Mouse (Mus musculus) MEL (cell line): ENCODE measurements around the gene Pmf1. TPM values are rescaled to one million over a fixed set of nuclear protein-coding genes. Genes with fewer than 3 reads are reported as not detected.
"Not testable (repeated sequence)": the region's sequence is repeated elsewhere in the genome, so short reads cannot be mapped to it uniquely, and the experiment has no call there.

Experiments used
- DNase-seq: peaks from one replicate; pipeline ENCODE4 v3.0.0; 2011; ENCODE audit warnings: low read depth, low spot score
- H3K27ac ChIP-seq: 2 replicates; pipeline ENCODE4 v1.5.1; 2012; ENCODE audit warnings: low read depth, mild to moderate bottlenecking, control low read depth, low read length, moderate library complexity; ENCODE audit not compliant: control insufficient read depth
- H3K27me3 ChIP-seq, 2 experiments: fragments of 150-350 bp in 1 of 2; sonication (generic) in 1 of 2; 2 replicates each; pipeline ENCODE4 v1.6.1; 2012; ENCODE audit warnings: low read length in 2 of 2, mild to moderate bottlenecking in 2 of 2, improper control_type of control experiment in 1 of 2, moderate library complexity in 1 of 2; ENCODE audit not compliant: insufficient read depth in 2 of 2, control insufficient read depth in 1 of 2
- H3K36me3 ChIP-seq, 2 experiments: 2 replicates each; pipeline ENCODE4 v1.6.1; 2012 to 2014; ENCODE audit warnings: low read length in 2 of 2, improper control_type of control experiment in 1 of 2, inconsistent platforms in 1 of 2, mild to moderate bottlenecking in 1 of 2; ENCODE audit not compliant: insufficient read depth in 2 of 2, control insufficient read depth in 1 of 2
- H3K4me1 ChIP-seq, 2 experiments: fragments of 150-350 bp in 1 of 2; sonication (generic) in 1 of 2; 2 replicates each; pipeline ENCODE4 v1.6.1; 2012; ENCODE audit warnings: low read length in 2 of 2, improper control_type of control experiment in 1 of 2, mild to moderate bottlenecking in 1 of 2; ENCODE audit not compliant: insufficient read depth in 2 of 2, control insufficient read depth in 1 of 2
- H3K4me3 ChIP-seq, 2 experiments: fragments of 150-350 bp in 1 of 2; sonication (generic) in 1 of 2; 2 replicates each; pipeline ENCODE4 v1.5.1; 2012; ENCODE audit warnings: low read depth in 2 of 2, low read length in 2 of 2, mild to moderate bottlenecking in 2 of 2, moderate library complexity in 2 of 2, control low read depth in 1 of 2, improper control_type of control experiment in 1 of 2; ENCODE audit not compliant: control insufficient read depth in 1 of 2, insufficient read depth in 1 of 2
- H3K79me2 ChIP-seq: 2 replicates; pipeline ENCODE4 v1.6.1; 2012; ENCODE audit warnings: mild to moderate bottlenecking, low read length, moderate library complexity; ENCODE audit not compliant: control insufficient read depth, poor library complexity, insufficient read depth
- H3K9ac ChIP-seq: 2 replicates; pipeline ENCODE4 v1.6.1; 2012; ENCODE audit warnings: low read depth, mild to moderate bottlenecking, control low read depth, low read length, moderate library complexity; ENCODE audit not compliant: control insufficient read depth, poor library complexity, severe bottlenecking
- H3K9me3 ChIP-seq: fragments of 150-350 bp; sonication (generic); replicated peaks from 2 replicates; pipeline ENCODE4 v1.6.1; 2012; ENCODE audit warnings: mild to moderate bottlenecking, low read length, improper control_type of control experiment, moderate library complexity; ENCODE audit not compliant: insufficient read depth
- POLR2A ChIP-seq, 2 experiments: IDR thresholded peaks; 2 replicates each; pipeline ENCODE4 v1.6.1; 2011 to 2012; ENCODE audit warnings: low read length in 2 of 2, mild to moderate bottlenecking in 2 of 2, control low read depth in 1 of 2, improper control_type of control experiment in 1 of 2, low read depth in 1 of 2, moderate library complexity in 1 of 2; ENCODE audit not compliant: control insufficient read depth in 1 of 2, insufficient read depth in 1 of 2, poor library complexity in 1 of 2
- TBP ChIP-seq: IDR thresholded peaks from 2 replicates; pipeline ENCODE4 v1.8.0; 2011; ENCODE audit warnings: low read depth, low read length, improper control_type of control experiment
- ZMIZ1 ChIP-seq: IDR thresholded peaks from 2 replicates; pipeline ENCODE4 v1.6.1; 2012; ENCODE audit warnings: low read depth, mild to moderate bottlenecking, inconsistent platforms, low read length, improper control_type of control experiment, moderate library complexity
- polyA plus RNA-seq, 2 experiments: library from polyadenylated mRNA; stranded (reverse) in 1 of 2; unstranded in 1 of 2; fragments of >175 nt in 1 of 2; fragments of >200 nt in 1 of 2; gene quantifications; 2 replicates each; pipeline versions ENCODE4 v1.2.1 to v1.2.4; 2012; ENCODE audit warnings: low replicate concordance in 2 of 2, low read depth in 1 of 2; ENCODE audit not compliant: insufficient read length in 2 of 2, insufficient read depth in 1 of 2, missing spikeins in 1 of 2
- total RNA-seq: library from RNA; depleted of rRNA; stranded (reverse); fragments of 300-350 nt; gene quantifications from 2 replicates; pipeline ENCODE4 v1.2.3, GENCODE M21; 2012

Pmf1 gene
- total and polyA plus RNA-seq, 3 experiments, result 144 to 357 TPM; not detected in 1

DNA sequence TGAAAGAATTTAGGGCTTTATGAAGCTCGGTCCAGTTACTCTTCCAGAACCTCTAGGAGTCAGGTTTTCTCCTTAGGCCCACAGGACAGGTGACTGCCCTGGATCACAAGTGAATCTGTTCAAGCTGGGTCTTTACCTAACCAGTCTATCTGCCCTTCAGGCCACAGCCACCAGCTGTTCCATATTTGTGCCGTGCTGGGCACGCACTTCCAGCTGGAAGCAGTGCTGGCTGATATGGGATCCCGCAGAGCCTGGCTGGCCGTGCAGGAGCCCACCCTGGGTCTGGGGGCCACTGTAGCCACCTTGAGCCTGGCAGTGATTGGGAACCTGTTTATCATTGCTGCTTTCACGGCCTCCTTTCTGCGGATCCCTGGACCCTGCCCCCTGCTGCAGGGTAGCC, 33.5 kb downstream of the Pmf1 start:
- not testable (repeated sequence) for H3K9ac ChIP-seq, H3K27ac ChIP-seq, DNase-seq, H3K9me3 ChIP-seq, H3K4me1 ChIP-seq, H3K36me3 ChIP-seq, H3K79me2 ChIP-seq, H3K27me3 ChIP-seq, H3K4me3 ChIP-seq

- not testable (repeated sequence) for H3K27ac ChIP-seq, H3K4me1 ChIP-seq, H3K79me2 ChIP-seq, H3K27me3 ChIP-seq, H3K36me3 ChIP-seq, H3K9me3 ChIP-seq
- peak overlapping the region; percentile 25 to 31; a peak in 3 of 4 replicates for H3K4me3 ChIP-seq
- H3K9ac ChIP-seq, result peak overlapping the region; percentile 47; the same call in 1 of the 2 replicates
- TF ChIP-seq POLR2A (IDR thresholded peaks at IDR 0.05; ENCODE audit: control insufficient read depth in 1 of 2, insufficient read depth in 1 of 2, low read depth in 1 of 2, low read length in 2 of 2, poor library complexity in 1 of 2) (peak in 1 of 2 experiments; percentile 55; a peak in 1 of 4 replicates), ZMIZ1 (peak; percentile 70; the same call in 1 of the 2 replicates), TBP (peak; percentile 83)
- DNase-seq, result peak; percentile 75
Measured at GRCm38 (mm10) chr3:88375750-88376626, 34.1 kb downstream of the Pmf1 start.

- H3K9ac ChIP-seq, H3K9me3 ChIP-seq, H3K27me3 ChIP-seq, H3K27ac ChIP-seq, H3K79me2 ChIP-seq, H3K4me1 ChIP-seq, H3K4me3 ChIP-seq, H3K36me3 ChIP-seq, DNase-seq: not testable (repeated sequence)
Measured at GRCm38 (mm10) chr3:88372643-88373042, 37.5 kb downstream of the Pmf1 start, which contains the start of gene Bglap3. Gene Bglap3, minus strand, starts transcription at chr3:88372743.

DNA sequence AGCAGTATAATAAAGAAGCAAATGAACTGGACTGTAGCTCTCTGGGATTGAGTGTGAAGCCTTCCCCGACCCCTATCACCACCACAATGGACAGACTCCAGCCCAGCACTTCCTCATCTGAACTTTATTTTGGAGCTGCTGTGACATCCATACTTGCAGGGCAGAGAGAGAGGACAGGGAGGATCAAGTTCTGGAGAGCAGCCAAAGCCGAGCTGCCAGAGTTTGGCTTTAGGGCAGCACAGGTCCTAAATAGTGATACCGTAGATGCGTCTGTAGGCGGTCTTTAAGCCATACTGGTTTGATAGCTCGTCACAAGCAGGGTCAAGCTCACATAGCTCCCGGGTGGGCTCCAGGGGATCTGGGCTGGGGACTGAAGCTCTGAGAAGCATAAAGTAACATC, 41.6 kb downstream of the Pmf1 start:
- not testable (repeated sequence) for H3K36me3 ChIP-seq, DNase-seq, H3K4me1 ChIP-seq, H3K9me3 ChIP-seq, H3K9ac ChIP-seq, H3K79me2 ChIP-seq, H3K27me3 ChIP-seq, H3K4me3 ChIP-seq, H3K27ac ChIP-seq

DNA sequence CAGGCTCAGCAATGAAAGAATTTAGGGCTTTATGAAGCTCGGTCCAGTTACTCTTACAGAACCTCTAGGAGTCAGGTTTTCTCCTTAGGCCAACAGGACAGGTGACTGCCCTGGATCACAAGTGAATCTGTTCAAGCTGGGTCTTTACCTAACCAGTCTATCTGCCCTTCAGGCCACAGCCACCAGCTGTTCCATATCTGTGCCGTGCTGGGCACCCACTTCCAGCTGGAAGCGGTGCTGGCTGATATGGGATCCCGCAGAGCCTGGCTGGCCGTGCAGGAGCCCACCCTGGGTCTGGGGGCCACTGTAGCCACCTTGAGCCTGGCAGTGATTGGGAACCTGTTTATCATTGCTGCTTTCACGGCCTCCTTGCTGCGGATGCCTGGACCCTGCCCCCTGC, 42.6 kb downstream of the Pmf1 start:
- not testable (repeated sequence) for H3K36me3 ChIP-seq, H3K4me1 ChIP-seq, H3K27ac ChIP-seq, H3K9ac ChIP-seq, H3K27me3 ChIP-seq, H3K9me3 ChIP-seq, DNase-seq, H3K79me2 ChIP-seq, H3K4me3 ChIP-seq

DNA sequence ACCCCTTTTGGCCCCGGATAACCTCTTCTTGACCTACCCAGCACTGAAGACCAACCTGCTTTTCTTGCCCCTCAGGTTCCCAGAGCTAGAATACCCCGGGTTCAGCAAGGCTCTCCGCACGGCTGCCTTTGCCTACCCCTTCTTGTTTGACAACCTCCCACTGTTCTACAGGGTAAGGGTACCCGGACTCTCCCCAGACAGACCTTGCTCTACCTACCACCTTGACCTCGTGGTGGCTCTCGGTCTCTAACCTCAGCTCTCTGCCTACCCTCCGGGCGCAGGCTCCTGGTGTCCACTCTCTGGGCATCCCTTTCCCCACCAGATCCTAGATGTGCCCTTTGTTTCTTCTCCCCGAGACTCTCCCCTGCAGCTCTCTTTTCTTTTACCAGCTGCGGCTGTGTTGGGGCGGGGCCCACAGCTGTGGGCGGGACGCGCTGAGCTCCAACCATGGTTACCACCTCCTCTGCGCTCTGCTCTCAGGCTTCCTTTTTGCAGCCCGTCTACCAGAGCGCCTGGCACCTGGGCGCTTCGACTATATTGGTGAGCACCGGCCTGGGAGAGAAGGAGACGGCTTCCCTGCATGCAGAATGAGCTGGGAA, 43.2 kb downstream of the Pmf1 start:
- DNase-seq, H3K4me1 ChIP-seq, H3K79me2 ChIP-seq, H3K27ac ChIP-seq, H3K9me3 ChIP-seq, H3K36me3 ChIP-seq, H3K9ac ChIP-seq, H3K27me3 ChIP-seq, H3K4me3 ChIP-seq: not testable (repeated sequence)
